Mouse (Mus musculus) liver, embryonic 12.5 days (tissue): ENCODE data around the gene Zdhhc15. TPM values are rescaled to one million over a fixed set of nuclear protein-coding genes. Genes with fewer than 3 reads are reported as not detected.
"Not testable (repeated sequence)": the region's sequence is repeated elsewhere in the genome, so short reads cannot be mapped to it uniquely, and the experiment has no call there.

ENCODE experiments used
- ATAC-seq: fragments of 200-750 bp; cut with Nextera tagmentation; 2 replicates; pipeline ENCODE4 v1.8.0; 2017; ENCODE audit warnings: moderate number of reproducible peaks, mild to moderate bottlenecking, moderate library complexity
- H3K27ac ChIP-seq: fragments of 300-500 bp; sonication (generic); 2 replicates; pipeline ENCODE4 v1.5.1; 2016; ENCODE audit warnings: mild to moderate bottlenecking
- H3K27me3 ChIP-seq: fragments of 300-500 bp; sonication (generic); replicated peaks from 2 replicates; pipeline ENCODE4 v1.6.1; 2016; ENCODE audit warnings: mild to moderate bottlenecking, moderate library complexity
- H3K36me3 ChIP-seq: fragments of 300-500 bp; sonication (generic); 2 replicates; pipeline ENCODE4 v1.6.1; 2016; ENCODE audit warnings: mild to moderate bottlenecking, moderate library complexity
- H3K4me1 ChIP-seq: fragments of 300-500 bp; sonication (generic); 2 replicates; pipeline ENCODE4 v1.6.1; 2016
- H3K4me2 ChIP-seq: fragments of 300-500 bp; sonication (generic); 2 replicates; pipeline ENCODE4 v1.6.1; 2016; ENCODE audit warnings: mild to moderate bottlenecking, moderate library complexity
- H3K4me3 ChIP-seq: fragments of 300-500 bp; sonication (generic); 2 replicates; pipeline ENCODE4 v1.5.1; 2016; ENCODE audit warnings: mild to moderate bottlenecking, moderate library complexity
- H3K9ac ChIP-seq: fragments of 300-500 bp; sonication (generic); 2 replicates; pipeline ENCODE4 v1.6.1; 2016; ENCODE audit warnings: mild to moderate bottlenecking, moderate library complexity
- H3K9me3 ChIP-seq: fragments of 300-500 bp; sonication (generic); replicated peaks from 2 replicates; pipeline ENCODE4 v1.6.1; 2016; ENCODE audit warnings: mild to moderate bottlenecking, moderate library complexity
- WGBS: fragments of 180-500 bp; shearing (Covaris S2); methylation state at CpG from one replicate; pipeline ENCODE4 v1.1.7; 2016; ENCODE audit not compliant: insufficient replicate concordance; 5-methylcytosine and 5-hydroxymethylcytosine counted together
- polyA plus RNA-seq: library from polyadenylated mRNA; unstranded; fragments of >200 nt; fragmentation: Nextera tagmentation; extraction: Ambion mirVana; gene quantifications from 2 replicates; pipeline ENCODE4 v1.2.1, GENCODE M21; 2016

The Zdhhc15 gene
- 3.3 and 3.8 TPM in 2 replicates for polyA plus RNA-seq

- ATAC-seq = peak; percentile 94
- no peaks in the 10 kb centered on the region for H3K36me3 ChIP-seq
- 11% methylated on average over 19 of the region's 31 CpGs for WGBS
- H3K9ac ChIP-seq = peak within 1 kb of the TSS; percentile 69
- H3K4me1 ChIP-seq = peaks cover 19% of the 10 kb centered on the region
- H3K27ac ChIP-seq = peak within 1 kb of the TSS; percentile 64
- H3K27me3 ChIP-seq = peaks cover 8% of the 10 kb centered on the region
- no peaks in the 10 kb centered on the region for H3K9me3 ChIP-seq
- H3K4me2 ChIP-seq = peak within 1 kb of the TSS; percentile 75
- H3K4me3 ChIP-seq = peak within 1 kb of the TSS; percentile 60
Measured at GRCm38 (mm10) chrX:104670757-104671549, at the start of gene Zdhhc15. Gene Zdhhc15 (minus strand): TSS chrX:104671064.

DNA sequence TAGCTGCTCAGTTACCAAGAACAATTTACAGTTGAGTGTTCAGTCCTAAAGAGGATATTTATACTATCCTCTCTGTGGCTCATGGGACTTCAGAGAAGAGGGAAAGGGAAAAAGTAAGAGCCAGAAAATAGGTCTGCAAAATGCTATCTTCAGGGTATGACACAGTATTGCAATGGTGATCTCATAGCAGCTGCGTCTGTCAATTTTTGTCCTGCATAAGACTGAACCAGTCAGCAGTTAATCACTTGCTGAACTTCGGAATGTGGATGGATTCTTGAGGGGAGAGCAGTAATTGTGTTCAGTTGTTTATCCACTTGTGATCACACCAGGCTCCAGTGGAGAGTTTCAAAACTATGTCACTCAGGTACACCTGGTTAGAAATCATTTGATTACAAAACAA, 37.1 kb upstream of the Zdhhc15 start:
- Histone ChIP-seq H3K4me1 (no peaks in the 10 kb centered on the region), H3K4me2 (no peak overlapping the region), H3K9me3 (no peaks in the 10 kb centered on the region), H3K27ac (no peak overlapping the region), H3K27me3 (no peaks in the 10 kb centered on the region), H3K4me3 (no peak overlapping the region), H3K36me3 (no peaks in the 10 kb centered on the region), H3K9ac (no peak overlapping the region)
- ATAC-seq = no peak
- WGBS = 67% methylated on average over 2 of the region's 2 CpGs

DNA sequence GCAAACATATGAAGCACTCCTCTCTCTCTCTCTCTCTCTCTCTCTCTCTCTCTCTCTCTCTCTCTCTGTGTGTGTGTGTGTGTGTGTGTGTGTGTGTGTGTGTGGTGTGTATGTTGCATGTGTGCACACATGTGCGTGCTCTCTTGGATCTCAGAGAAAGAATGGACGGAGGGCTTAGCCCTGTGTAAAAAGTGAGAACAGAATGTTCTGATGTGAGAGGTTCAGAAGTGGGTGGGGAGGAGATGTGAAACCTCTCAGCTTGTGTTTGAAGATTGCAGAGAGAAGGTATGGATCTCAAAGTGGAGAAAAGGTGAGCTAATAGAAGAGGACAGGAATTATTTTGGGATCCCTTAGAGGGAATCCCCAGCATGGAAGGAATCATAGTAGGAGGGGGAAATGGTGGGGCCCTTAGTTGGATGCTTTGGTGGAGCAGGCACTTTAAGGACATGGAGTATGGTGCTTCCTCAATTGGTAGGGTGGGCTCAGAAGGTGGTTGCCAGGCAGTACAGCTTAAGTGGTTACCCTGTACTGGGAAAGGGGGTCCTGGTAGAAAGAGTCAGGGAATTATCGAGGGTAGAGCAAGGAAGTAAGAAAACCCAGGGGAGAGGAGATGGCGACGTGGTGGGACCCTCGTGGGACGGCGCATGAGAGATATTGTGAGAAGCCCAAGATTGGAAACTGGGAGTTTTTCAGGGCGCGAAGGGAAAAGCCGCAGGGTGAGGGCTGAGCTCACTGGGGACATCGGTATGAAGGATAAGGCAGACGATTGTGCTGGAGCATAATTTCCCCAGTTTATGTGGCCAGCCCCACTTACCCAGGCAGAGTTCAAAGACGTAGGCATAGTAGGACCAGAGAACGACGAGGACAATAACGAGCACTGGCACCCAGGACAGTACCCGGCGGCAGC, 761 bp downstream of the Zdhhc15 start:
- ATAC-seq = peak; percentile 47

GRCm38 (mm10) chrX:104656976-104657375, 13.9 kb downstream of the Zdhhc15 start:
- Histone ChIP-seq H3K4me1 (no peaks in the 10 kb centered on the region), H3K9ac (no peak overlapping the region), H3K27me3 (no peaks in the 10 kb centered on the region), H3K4me3 (no peak overlapping the region), H3K9me3 (no peaks in the 10 kb centered on the region), H3K36me3 (no peaks in the 10 kb centered on the region), H3K4me2 (no peak overlapping the region), H3K27ac (no peak overlapping the region)
- WGBS = 73% methylated on average over 1 of the region's 1 CpGs
- no peak for ATAC-seq

More for the DNA sequence above, 761 bp downstream of the Zdhhc15 start:
- Histone ChIP-seq H3K27ac (peak overlapping the region; percentile 64), H3K36me3 (no peaks in the 10 kb centered on the region), H3K4me3 (peak overlapping the region; percentile 60), H3K4me1 (peaks cover 19% of the 10 kb centered on the region), H3K9me3 (no peaks in the 10 kb centered on the region), H3K4me2 (peak overlapping the region; percentile 75), H3K27me3 (peaks cover 8% of the 10 kb centered on the region), H3K9ac (peak overlapping the region; percentile 69)
- 13% methylated on average over 19 of the region's 19 CpGs for WGBS

DNA sequence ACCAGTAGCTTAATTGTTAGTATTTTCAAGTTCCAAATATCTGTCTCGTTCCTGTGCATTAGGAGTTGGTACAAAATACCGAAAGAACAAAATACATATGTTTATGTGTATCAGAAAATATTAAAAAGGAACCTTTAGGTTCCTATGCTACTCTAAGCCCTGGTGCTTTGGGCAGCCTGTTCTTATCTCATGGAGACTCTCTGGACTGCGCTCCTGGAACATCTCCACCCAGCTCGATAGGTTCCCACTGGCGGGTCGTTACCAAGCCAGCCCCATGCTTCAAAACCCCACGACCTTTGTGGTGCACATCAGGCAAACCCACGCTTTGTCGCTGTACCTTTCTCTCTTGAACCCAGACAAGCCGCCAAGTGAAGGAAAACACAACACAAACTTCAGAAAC, 58.3 kb downstream of the Zdhhc15 start:
- Histone ChIP-seq H3K9me3 (no peaks in the 10 kb centered on the region), H3K4me1 (peaks cover 2% of the 10 kb centered on the region; the same call in 1 of the 2 replicates), H3K36me3 (no peaks in the 10 kb centered on the region), H3K27ac (no peak overlapping the region), H3K4me3 (no peak overlapping the region), H3K27me3 (no peaks in the 10 kb centered on the region), H3K9ac (no peak overlapping the region), H3K4me2 (no peak overlapping the region)
- 61% methylated on average over 10 of the region's 10 CpGs for WGBS
- ATAC-seq = peak; percentile 71

DNA sequence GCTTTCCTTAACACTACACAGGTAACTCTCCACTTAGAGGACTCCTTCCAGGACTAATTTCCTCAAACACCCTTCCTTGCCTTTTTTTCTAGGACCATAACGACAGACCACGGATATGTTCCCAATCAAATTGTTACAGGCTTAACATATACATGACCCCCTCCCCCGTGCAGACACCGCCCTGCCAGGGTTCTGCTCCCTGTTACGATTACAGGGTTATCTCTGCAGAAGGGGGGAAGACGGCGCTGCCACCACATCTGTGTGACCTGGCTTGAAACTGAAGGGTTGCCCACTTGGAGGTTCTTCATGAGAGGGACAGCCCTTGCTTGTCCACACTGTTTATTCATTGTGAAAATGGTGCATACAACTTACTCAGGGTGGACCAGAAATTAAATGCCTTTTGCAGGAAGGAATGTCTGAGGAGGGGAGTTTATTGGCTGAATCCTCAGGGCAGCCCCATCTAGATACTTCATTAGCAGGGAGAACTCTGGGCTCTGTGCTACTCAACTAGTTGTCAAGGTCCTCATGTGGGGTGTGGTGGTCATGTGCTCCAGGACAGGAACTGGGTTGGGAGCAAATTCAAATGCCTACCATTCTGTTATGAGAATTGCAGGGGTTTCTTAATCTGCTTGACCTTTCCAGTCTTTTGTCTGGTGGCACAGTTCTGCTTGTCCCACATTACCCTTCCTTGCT, 67.0 kb downstream of the Zdhhc15 start:
- H3K4me2 ChIP-seq = 0 out of 2 replicates have a peak overlapping the region, but pooled peaks have one; percentile 20
- not testable (repeated sequence) for H3K9me3 ChIP-seq
- WGBS = no CpG with 5 or more reads among the region's 7 CpGs

DNA sequence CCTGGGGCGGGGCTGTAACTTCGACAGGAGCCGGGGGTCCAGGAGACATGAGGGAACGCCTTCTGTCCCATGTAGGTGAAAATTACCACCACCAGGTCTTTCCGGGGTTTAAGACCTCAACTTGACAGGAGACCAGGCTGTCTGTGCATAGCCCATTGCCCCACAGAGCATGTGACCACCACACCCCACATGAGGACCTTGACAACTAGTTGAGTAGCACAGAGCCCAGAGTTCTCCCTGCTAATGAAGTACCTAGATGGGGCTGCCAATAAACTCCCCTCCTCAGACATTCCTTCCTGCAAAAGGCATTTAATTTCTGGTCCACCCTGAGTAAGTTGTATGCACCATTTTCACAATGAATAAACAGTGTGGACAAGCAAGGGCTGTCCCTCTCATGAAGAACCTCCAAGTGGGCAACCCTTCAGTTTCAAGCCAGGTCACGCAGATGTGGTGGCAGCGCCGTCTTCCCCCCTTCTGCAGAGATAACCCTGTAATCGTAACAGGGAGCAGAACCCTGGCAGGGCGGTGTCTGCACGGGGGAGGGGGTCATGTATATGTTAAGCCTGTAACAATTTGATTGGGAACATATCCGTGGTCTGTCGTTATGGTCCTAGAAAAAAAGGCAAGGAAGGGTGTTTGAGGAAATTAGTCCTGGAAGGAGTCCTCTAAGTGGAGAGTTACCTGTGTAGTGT, 68.5 kb downstream of the Zdhhc15 start:
- H3K4me3 ChIP-seq, H3K36me3 ChIP-seq, H3K9ac ChIP-seq, H3K27me3 ChIP-seq, H3K9me3 ChIP-seq: not testable (repeated sequence)
- H3K4me2 ChIP-seq = peak overlapping the region; percentile 39
- H3K27ac ChIP-seq = peak overlapping the region; percentile 64; the same call in 1 of the 2 replicates
- WGBS = 52% methylated on average over 8 of the region's 13 CpGs
- peaks cover 39% of the 10 kb centered on the region for H3K4me1 ChIP-seq
- ATAC-seq = peak; percentile 84

More for the DNA sequence above, 67.0 kb downstream of the Zdhhc15 start:
- H3K4me1 ChIP-seq = peaks cover 39% of the 10 kb centered on the region
- not testable (repeated sequence) for H3K9ac ChIP-seq, H3K36me3 ChIP-seq, H3K27me3 ChIP-seq, H3K4me3 ChIP-seq
- H3K27ac ChIP-seq = peak overlapping the region; percentile 66
- peak; percentile 91 for ATAC-seq

- H3K27me3 ChIP-seq = 0 out of 2 replicates have a peak, but pooled peaks cover 5% of the 10 kb centered on the region
- H3K27ac ChIP-seq = no peak overlapping the region
- H3K9ac ChIP-seq = no peak overlapping the region
- no peak for ATAC-seq
- H3K4me3 ChIP-seq = no peak overlapping the region
- H3K36me3 ChIP-seq = no peaks in the 10 kb centered on the region
- H3K4me2 ChIP-seq = no peak overlapping the region
- no peaks in the 10 kb centered on the region for H3K9me3 ChIP-seq
- H3K4me1 ChIP-seq = no peaks in the 10 kb centered on the region
- WGBS = 70% methylated on average over 5 of the region's 5 CpGs
Measured at GRCm38 (mm10) chrX:104573946-104574345, 96.9 kb downstream of the Zdhhc15 start.

DNA sequence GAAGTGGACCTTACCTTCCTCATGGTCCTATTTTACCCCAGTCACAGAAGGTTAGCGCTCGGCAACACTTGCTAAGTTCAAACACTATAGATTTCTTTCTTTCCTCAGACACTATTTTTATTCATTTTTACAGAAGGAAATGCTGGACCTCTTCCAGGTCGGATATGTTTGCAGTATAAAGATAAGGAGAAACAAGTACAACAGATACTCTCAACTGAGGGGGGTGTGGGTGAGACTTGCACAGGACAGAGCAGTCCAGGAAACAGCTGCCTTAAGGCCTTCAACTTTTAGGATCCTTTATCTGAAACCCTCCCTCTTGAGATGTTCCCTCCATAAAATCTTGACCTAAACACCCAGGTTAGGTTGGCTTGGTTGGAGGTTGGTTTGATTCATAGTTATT, 103.4 kb downstream of the Zdhhc15 start:
- no peak overlapping the region for H3K27ac ChIP-seq
- peak; percentile 78 for ATAC-seq
- no peak overlapping the region for H3K9ac ChIP-seq
- 0 out of 2 replicates have a peak overlapping the region, but pooled peaks have one; percentile 6 for H3K4me2 ChIP-seq
- no peaks in the 10 kb centered on the region for H3K9me3 ChIP-seq
- 28% methylated on average over 3 of the region's 3 CpGs for WGBS
- H3K27me3 ChIP-seq = 0 out of 2 replicates have a peak, but pooled peaks cover 5% of the 10 kb centered on the region
- H3K4me1 ChIP-seq = peaks cover 9% of the 10 kb centered on the region
- no peaks in the 10 kb centered on the region for H3K36me3 ChIP-seq
- no peak overlapping the region for H3K4me3 ChIP-seq

GRCm38 (mm10) chrX:104545283-104545682, 125.6 kb downstream of the Zdhhc15 start:
- Histone ChIP-seq H3K4me3 (no peak overlapping the region), H3K9ac (no peak overlapping the region), H3K36me3 (no peaks in the 10 kb centered on the region), H3K4me2 (no peak overlapping the region), H3K27ac (peak overlapping the region; percentile 80), H3K4me1 (peaks cover 26% of the 10 kb centered on the region), H3K27me3 (0 out of 2 replicates have a peak, but pooled peaks cover 5% of the 10 kb centered on the region), H3K9me3 (no peaks in the 10 kb centered on the region)
- 39% methylated on average over 1 of the region's 1 CpGs for WGBS
- peak; percentile 82 for ATAC-seq
